10 mouse cellular contexts compared by ENCODE assay signal in genomic region chr6:105090882-105091281, GRCm38 (mm10).
DNase-seq lines count a peak whose midpoint lies in the region; ATAC-seq and TF ChIP-seq lines count a peak whose summit lies in the region.
"Had no signal": no experiment of that assay in that cellular context is flagged by ENCODE, and none has a peak within 500 bp of the region (broad histone marks: within the 10 kb centered on the region; RNA-seq: fewer than 3 reads in every experiment).

No protein-coding gene starts in this region.

- TF ChIP-seq CTCF in forebrain, postnatal 0 days (IDR thresholded peaks at IDR 0.05; ENCODE audit: low read depth) = peak; percentile 64

- DNase-seq in layer of hippocampus, adult 11-12 months (ENCODE audit: low spot score) = peak; percentile 15
- no peak for DNase-seq in layer of hippocampus, adult 9-11 months
- peak; percentile 68 for DNase-seq in ES-CJ7 (ENCODE audit: low read depth, low spot score)
- peak; percentile 44 for DNase-seq in brain, adult 2 months (ENCODE audit: low read depth, low spot score)
- DNase-seq in forebrain, postnatal 0 days = peak; percentile 21
- DNase-seq in neural tube, embryonic 11.5 days (ENCODE audit: low spot score) = peak; percentile 40
- no peak for DNase-seq in gastrocnemius, adult 18-20 months (ENCODE audit: low spot score)

- no peaks in the 10 kb centered on the region for H3K9me3 ChIP-seq in forebrain, postnatal 0 days (ENCODE audit: low read length)
- H3K9me3 ChIP-seq in neural tube, embryonic 11.5 days (ENCODE audit: control insufficient read depth, low read length) = no peaks in the 10 kb centered on the region
- H3K9me3 ChIP-seq: embryonic facial prominence, embryonic 12.5 days; neural tube, embryonic 12.5 days had no signal

- no peak overlapping the region for H3K4me2 ChIP-seq in forebrain, postnatal 0 days (ENCODE audit: low read depth)
- H3K4me2 ChIP-seq in neural tube, embryonic 11.5 days (ENCODE audit: low read depth) = no peak overlapping the region
- H3K4me2 ChIP-seq: embryonic facial prominence, embryonic 12.5 days; neural tube, embryonic 12.5 days had no signal

- no peak overlapping the region for H3K27ac ChIP-seq in forebrain, postnatal 0 days (ENCODE audit: low read depth, low read length)
- no peak overlapping the region for H3K27ac ChIP-seq in neural tube, embryonic 11.5 days (ENCODE audit: low read depth, low read length)
- H3K27ac ChIP-seq: embryonic facial prominence, embryonic 12.5 days; neural tube, embryonic 12.5 days had no signal

- H3K36me3 ChIP-seq in forebrain, postnatal 0 days (ENCODE audit: insufficient read depth) = no peaks in the 10 kb centered on the region
- no peaks in the 10 kb centered on the region for H3K36me3 ChIP-seq in neural tube, embryonic 11.5 days (ENCODE audit: control insufficient read depth, insufficient read depth, low read length)
- H3K36me3 ChIP-seq: embryonic facial prominence, embryonic 12.5 days; neural tube, embryonic 12.5 days had no signal

- H3K4me3 ChIP-seq in forebrain, postnatal 0 days (ENCODE audit: low read depth, low read length) = no peak overlapping the region
- H3K4me3 ChIP-seq in neural tube, embryonic 11.5 days (ENCODE audit: low read depth, low read length) = no peak overlapping the region
- H3K4me3 ChIP-seq: embryonic facial prominence, embryonic 12.5 days; neural tube, embryonic 12.5 days had no signal

- H3K27me3 ChIP-seq in forebrain, postnatal 0 days (ENCODE audit: insufficient read depth, low read length) = no peaks in the 10 kb centered on the region
- no peaks in the 10 kb centered on the region for H3K27me3 ChIP-seq in neural tube, embryonic 11.5 days (ENCODE audit: control insufficient read depth, insufficient read depth, low read length)
- H3K27me3 ChIP-seq: embryonic facial prominence, embryonic 12.5 days; neural tube, embryonic 12.5 days had no signal

- no peak overlapping the region for H3K9ac ChIP-seq in forebrain, postnatal 0 days
- H3K9ac ChIP-seq in neural tube, embryonic 11.5 days (ENCODE audit: low read length) = no peak overlapping the region
- H3K9ac ChIP-seq: embryonic facial prominence, embryonic 12.5 days; neural tube, embryonic 12.5 days had no signal

- no peaks in the 10 kb centered on the region for H3K4me1 ChIP-seq in forebrain, postnatal 0 days (ENCODE audit: insufficient read depth)
- no peaks in the 10 kb centered on the region for H3K4me1 ChIP-seq in neural tube, embryonic 11.5 days (ENCODE audit: control insufficient read depth, insufficient read depth, low read length)
- H3K4me1 ChIP-seq: embryonic facial prominence, embryonic 12.5 days; neural tube, embryonic 12.5 days had no signal

- WGBS in forebrain, postnatal 0 days = 6% methylated on average over 1 of the region's 1 CpGs
- WGBS in neural tube, embryonic 11.5 days = 24% methylated on average over 1 of the region's 1 CpGs

- ATAC-seq in forebrain, postnatal 0 days = no peak
- ATAC-seq in neural tube, embryonic 11.5 days (ENCODE audit: insufficient read depth, low FRiP score, low TSS enrichment) = peak; percentile 51; the same call in 1 of the 2 replicates
- ATAC-seq in activated CD4-positive, CD25-positive, alpha-beta regulatory T cell, adult 4 months = no peak

Comparison
In these comparisons a context has a peak if more than half of its experiments do, and no peak if none do; other contexts are left out.
1. DNase-seq: peak in layer of hippocampus, adult 11-12 months (single experiment), ES-CJ7 (single experiment), brain, adult 2 months (single experiment), forebrain, postnatal 0 days (single experiment) and neural tube, embryonic 11.5 days (single experiment); none in layer of hippocampus, adult 9-11 months (single experiment) and gastrocnemius, adult 18-20 months (single experiment).